Mouse (Mus musculus): Measurements from ENCODE around the gene Slc35e3.
"Not testable (repeated sequence)": the region's sequence is repeated elsewhere in the genome, so short reads cannot be mapped to it uniquely, and the experiment has no call there.

Gene Slc35e3

GRCm38 (mm10) chr10:117749787-117750343 is 3.7 kb upstream of the Slc35e3 start:
- DNase-seq (ENCODE audit: low spot score), result no peak

GRCm38 (mm10) chr10:117749050-117749686 is 3.0 kb upstream of the Slc35e3 start:
- no peak for DNase-seq (ENCODE audit: low spot score)

GRCm38 (mm10) chr10:117748276-117749049 is 2.3 kb upstream of the Slc35e3 start:
- no peak for DNase-seq (ENCODE audit: low spot score)

GRCm38 (mm10) chr10:117747711-117748110 is 1.5 kb upstream of the Slc35e3 start:
- DNase-seq (ENCODE audit: low spot score), result no peak

GRCm38 (mm10) chr10:117745570-117746296 is 432 bp downstream of the Slc35e3 start:
- not testable (repeated sequence) for DNase-seq (ENCODE audit: low spot score)

GRCm38 (mm10) chr10:117743917-117744316 is 2.2 kb downstream of the Slc35e3 start:
- DNase-seq (ENCODE audit: low spot score), result no peak

- no peak for DNase-seq (ENCODE audit: low spot score)
These were observed 3.0 kb downstream of the Slc35e3 start for GRCm38 (mm10) chr10:117743182-117743581.

GRCm38 (mm10) chr10:117742618-117743017 is 3.5 kb downstream of the Slc35e3 start:
- no peak for DNase-seq (ENCODE audit: low spot score)

- DNase-seq (ENCODE audit: low spot score), result no peak
These were observed 4.3 kb downstream of the Slc35e3 start for GRCm38 (mm10) chr10:117741698-117742475.

GRCm38 (mm10) chr10:117740921-117741320 is 5.2 kb downstream of the Slc35e3 start:
- no peak for DNase-seq (ENCODE audit: low spot score)

- no peak for DNase-seq (ENCODE audit: low spot score)
These were observed 6.0 kb downstream of the Slc35e3 start for GRCm38 (mm10) chr10:117740171-117740570.

GRCm38 (mm10) chr10:117739648-117739948 is 6.6 kb downstream of the Slc35e3 start:
- DNase-seq (ENCODE audit: low spot score), result no peak

- DNase-seq (ENCODE audit: low spot score), result no peak
These were observed 7.1 kb downstream of the Slc35e3 start for GRCm38 (mm10) chr10:117738928-117739647.

GRCm38 (mm10) chr10:117738140-117738921 is 7.8 kb downstream of the Slc35e3 start:
- no peak for DNase-seq (ENCODE audit: low spot score)

GRCm38 (mm10) chr10:117737498-117737897 is 8.7 kb downstream of the Slc35e3 start:
- DNase-seq (ENCODE audit: low spot score), result not testable (repeated sequence)

GRCm38 (mm10) chr10:117737075-117737474 is 9.1 kb downstream of the Slc35e3 start:
- no peak for DNase-seq (ENCODE audit: low spot score)

- DNase-seq (ENCODE audit: low spot score), result no peak
These were observed 9.6 kb downstream of the Slc35e3 start for GRCm38 (mm10) chr10:117736573-117736972.

- not testable (repeated sequence) for DNase-seq (ENCODE audit: low spot score)
These were observed 10.8 kb downstream of the Slc35e3 start for GRCm38 (mm10) chr10:117735396-117735795.

GRCm38 (mm10) chr10:117734104-117734852 is 11.9 kb downstream of the Slc35e3 start:
- not testable (repeated sequence) for DNase-seq (ENCODE audit: low spot score)

- not testable (repeated sequence) for DNase-seq (ENCODE audit: low spot score)
These were observed 12.5 kb downstream of the Slc35e3 start for GRCm38 (mm10) chr10:117733626-117734025.

All from ovary, postnatal 14 days (tissue).